Mouse (Mus musculus) testis, adult 2 months (tissue): ENCODE data around the gene Ager.

Experiments used
- CTCF ChIP-seq: fragments of 200-500 bp; IDR thresholded peaks from 2 replicates; pipeline ENCODE4 v1.5.1; 2012; ENCODE audit warnings: low read depth, mild to moderate bottlenecking, inconsistent platforms, low read length, moderate library complexity; ENCODE audit not compliant: control insufficient read depth, insufficient read depth, insufficient replicate concordance
- POLR2A ChIP-seq: fragments of 200-500 bp; IDR thresholded peaks from 2 replicates; pipeline ENCODE4 v1.6.1; 2012; ENCODE audit warnings: low read depth, mild to moderate bottlenecking, inconsistent platforms, low read length, moderate library complexity; ENCODE audit not compliant: control insufficient read depth

- TF ChIP-seq POLR2A (no peak), CTCF (no peak)
Measured at GRCm38 (mm10) chr17:34645256-34645829, 47.7 kb downstream of the Ager start.
